Mouse (Mus musculus) bone marrow macrophage, adult 2 months (primary cell): Measurements from ENCODE around the gene Olfr1393. TPM values are rescaled to one million over a fixed set of nuclear protein-coding genes. Genes with fewer than 3 reads are reported as not detected.

ENCODE experiments used
- H3K27ac ChIP-seq: 2 replicates; pipeline ENCODE4 v1.5.1; 2012; ENCODE audit warnings: low read depth, low read length; ENCODE audit not compliant: insufficient read depth
- H3K4me1 ChIP-seq: 2 replicates; pipeline ENCODE4 v1.6.1; 2012; ENCODE audit warnings: low read length; ENCODE audit not compliant: control insufficient read depth, insufficient read depth
- H3K4me3 ChIP-seq: 2 replicates; pipeline ENCODE4 v1.5.1; 2012; ENCODE audit warnings: mild to moderate bottlenecking, low read length, moderate library complexity; ENCODE audit not compliant: insufficient read depth
- CTCF ChIP-seq: IDR thresholded peaks from 2 replicates; pipeline ENCODE4 v1.5.1; 2012; ENCODE audit warnings: low read depth, mild to moderate bottlenecking, low read length, moderate library complexity
- POLR2A ChIP-seq: IDR thresholded peaks from 2 replicates; pipeline ENCODE4 v1.6.1; 2012; ENCODE audit warnings: mild to moderate bottlenecking, low read depth, low read length, borderline replicate concordance
- polyA plus RNA-seq: library from polyadenylated mRNA; stranded (reverse); fragments of >200 nt; gene quantifications from 2 replicates; pipeline ENCODE4 v1.2.4, GENCODE M21; 2012; ENCODE audit not compliant: missing spikeins, insufficient read depth, insufficient read length

Gene Olfr1393
- polyA plus RNA-seq, 1 experiment: not detected

GRCm38 (mm10) chr11:49251380-49251761, 26.7 kb upstream of the Olfr1393 start:
- TF ChIP-seq POLR2A: no peak
- TF ChIP-seq CTCF: no peak

GRCm38 (mm10) chr11:49252048-49252447, 26.1 kb upstream of the Olfr1393 start:
- Histone ChIP-seq H3K27ac (peak overlapping the region; percentile 26), H3K4me3 (peak overlapping the region; percentile 34), H3K4me1 (peaks cover 56% of the 10 kb centered on the region)
- TF ChIP-seq POLR2A: no peak
- no peak for TF ChIP-seq CTCF

More at GRCm38 (mm10) chr11:49251380-49251761, 26.7 kb upstream of the Olfr1393 start:
- Histone ChIP-seq H3K4me3 (peak overlapping the region; percentile 71), H3K4me1 (peaks cover 60% of the 10 kb centered on the region), H3K27ac (peak overlapping the region; percentile 97)

GRCm38 (mm10) chr11:49253035-49253434, 25.1 kb upstream of the Olfr1393 start:
- H3K4me1 ChIP-seq: peaks cover 48% of the 10 kb centered on the region
- H3K27ac ChIP-seq: peak overlapping the region; percentile 80
- peak overlapping the region; percentile 2; the same call in 1 of the 2 replicates for H3K4me3 ChIP-seq
- TF ChIP-seq POLR2A: no peak
- TF ChIP-seq CTCF: no peak

GRCm38 (mm10) chr11:49259296-49259695, 18.8 kb upstream of the Olfr1393 start:
- Histone ChIP-seq H3K4me3 (no peak overlapping the region), H3K27ac (no peak overlapping the region), H3K4me1 (peaks cover 4% of the 10 kb centered on the region; the same call in 1 of the 2 replicates)
- TF ChIP-seq CTCF (no peak), POLR2A (no peak)

GRCm38 (mm10) chr11:49259829-49260228, 18.3 kb upstream of the Olfr1393 start:
- Histone ChIP-seq H3K27ac (no peak overlapping the region), H3K4me3 (no peak overlapping the region), H3K4me1 (peaks cover 3% of the 10 kb centered on the region; the same call in 1 of the 2 replicates)
- TF ChIP-seq CTCF (no peak), POLR2A (no peak)

- H3K4me3 ChIP-seq: no peak overlapping the region
- TF ChIP-seq POLR2A: no peak
- TF ChIP-seq CTCF: no peak
- H3K27ac ChIP-seq: no peak overlapping the region
- H3K4me1 ChIP-seq: peaks cover 3% of the 10 kb centered on the region; the same call in 1 of the 2 replicates
Observed at GRCm38 (mm10) chr11:49260598-49261312, 17.3 kb upstream of the Olfr1393 start.

GRCm38 (mm10) chr11:49261313-49261855, 16.7 kb upstream of the Olfr1393 start:
- TF ChIP-seq POLR2A (no peak), CTCF (no peak)
- Histone ChIP-seq H3K4me1 (peaks cover 3% of the 10 kb centered on the region; the same call in 1 of the 2 replicates), H3K27ac (no peak overlapping the region), H3K4me3 (no peak overlapping the region)

GRCm38 (mm10) chr11:49262286-49262685, 15.8 kb upstream of the Olfr1393 start:
- no peak for TF ChIP-seq POLR2A
- TF ChIP-seq CTCF: no peak
- H3K27ac ChIP-seq: no peak overlapping the region
- no peak overlapping the region for H3K4me3 ChIP-seq
- no peaks in the 10 kb centered on the region for H3K4me1 ChIP-seq

- no peak for TF ChIP-seq CTCF
- no peak for TF ChIP-seq POLR2A
- Histone ChIP-seq H3K27ac (no peak overlapping the region), H3K4me1 (no peaks in the 10 kb centered on the region), H3K4me3 (no peak overlapping the region)
Observed at GRCm38 (mm10) chr11:49263149-49263548, 15.0 kb upstream of the Olfr1393 start.

- TF ChIP-seq POLR2A: no peak
- no peak for TF ChIP-seq CTCF
- Histone ChIP-seq H3K4me3 (no peak overlapping the region), H3K4me1 (no peaks in the 10 kb centered on the region), H3K27ac (no peak overlapping the region)
Observed at GRCm38 (mm10) chr11:49264081-49264480, 14.0 kb upstream of the Olfr1393 start.
